Mouse (Mus musculus) midbrain, embryonic 12.5 days (tissue): ENCODE measurements around the gene Rps16. TPM values are rescaled to one million over a fixed set of nuclear protein-coding genes. Genes with fewer than 3 reads are reported as not detected.

Source experiments
- ATAC-seq: fragments of 200-750 bp; cut with Nextera tagmentation; 2 replicates; pipeline ENCODE4 v1.8.0; 2017; ENCODE audit warnings: low read depth, moderate TSS enrichment, moderate library complexity; ENCODE audit not compliant: low FRiP score
- H3K27ac ChIP-seq: fragments of 300-500 bp; sonication (generic); replicated peaks from 2 replicates; pipeline ENCODE4 v1.5.1; 2016; ENCODE audit warnings: mild to moderate bottlenecking
- H3K27me3 ChIP-seq: fragments of 300-500 bp; sonication (generic); 2 replicates; pipeline ENCODE4 v1.6.1; 2016; ENCODE audit warnings: mild to moderate bottlenecking
- H3K36me3 ChIP-seq: fragments of 300-500 bp; sonication (generic); 2 replicates; pipeline ENCODE4 v1.6.1; 2016
- H3K4me1 ChIP-seq: fragments of 300-500 bp; sonication (generic); 2 replicates; pipeline ENCODE4 v1.6.1; 2016
- H3K4me2 ChIP-seq: fragments of 300-500 bp; sonication (generic); replicated peaks from 2 replicates; pipeline ENCODE4 v1.6.1; 2016; ENCODE audit warnings: mild to moderate bottlenecking, moderate library complexity
- H3K4me3 ChIP-seq: fragments of 300-500 bp; sonication (generic); 2 replicates; pipeline ENCODE4 v1.5.1; 2016; ENCODE audit warnings: mild to moderate bottlenecking
- H3K9ac ChIP-seq: fragments of 300-500 bp; sonication (generic); replicated peaks from 2 replicates; pipeline ENCODE4 v1.6.1; 2016; ENCODE audit warnings: mild to moderate bottlenecking, moderate library complexity
- H3K9me3 ChIP-seq: fragments of 300-500 bp; sonication (generic); 2 replicates; pipeline ENCODE4 v1.6.1; 2016; ENCODE audit warnings: mild to moderate bottlenecking
- whole genome bisulfite sequencing: fragments of 180-500 bp; shearing (Covaris S2); methylation state at CpG from one replicate; pipeline ENCODE4 v1.1.7; 2016; 5-methylcytosine and 5-hydroxymethylcytosine counted together
- polyA plus RNA-seq: library from polyadenylated mRNA; unstranded; fragments of >200 nt; fragmentation: Nextera tagmentation; extraction: Ambion mirVana; gene quantifications from 2 replicates; pipeline ENCODE4 v1.2.1, GENCODE M21; 2016

The Rps16 gene
- polyA plus RNA-seq, 1 experiment from 2014 or later, result 544 TPM

- H3K4me2 ChIP-seq, result no peak overlapping the region
- WGBS, result 91% methylated on average over 10 of the region's 10 CpGs
- no peak overlapping the region for H3K27ac ChIP-seq
- ATAC-seq, result no peak
- H3K4me1 ChIP-seq, result peaks cover 2% of the 10 kb centered on the region
- H3K36me3 ChIP-seq, result peaks cover 83% of the 10 kb centered on the region
- H3K9ac ChIP-seq, result no peak overlapping the region
- no peak overlapping the region for H3K4me3 ChIP-seq
- no peaks in the 10 kb centered on the region for H3K9me3 ChIP-seq
- H3K27me3 ChIP-seq, result no peaks in the 10 kb centered on the region
Observed at GRCm38 (mm10) chr7:28398696-28399340, 48.4 kb downstream of the Rps16 start.

GRCm38 (mm10) chr7:28401030-28401429 lies 50.6 kb downstream of the Rps16 start:
- H3K4me2 ChIP-seq, result no peak overlapping the region
- peaks cover 91% of the 10 kb centered on the region for H3K36me3 ChIP-seq
- WGBS, result 90% methylated on average over 1 of the region's 1 CpGs

GRCm38 (mm10) chr7:28401942-28402341 lies 51.5 kb downstream of the Rps16 start:
- no peaks in the 10 kb centered on the region for H3K27me3 ChIP-seq
- H3K4me1 ChIP-seq, result no peaks in the 10 kb centered on the region
- H3K9ac ChIP-seq, result no peak overlapping the region
- H3K4me3 ChIP-seq, result no peak overlapping the region
- no peak overlapping the region for H3K27ac ChIP-seq
- no peaks in the 10 kb centered on the region for H3K9me3 ChIP-seq
- H3K4me2 ChIP-seq, result no peak overlapping the region
- ATAC-seq, result no peak
- peaks cover 91% of the 10 kb centered on the region for H3K36me3 ChIP-seq
- 83% methylated on average over 3 of the region's 3 CpGs for WGBS

More at GRCm38 (mm10) chr7:28401030-28401429, 50.6 kb downstream of the Rps16 start:
- ATAC-seq, result no peak
- no peaks in the 10 kb centered on the region for H3K27me3 ChIP-seq
- no peak overlapping the region for H3K9ac ChIP-seq
- H3K4me1 ChIP-seq, result no peaks in the 10 kb centered on the region
- no peak overlapping the region for H3K4me3 ChIP-seq
- H3K9me3 ChIP-seq, result no peaks in the 10 kb centered on the region
- no peak overlapping the region for H3K27ac ChIP-seq

Other genes starting within 250 kb of the Rps16 start
- gene 9530053A07Rik, start 221.2 kb upstream of the Rps16 start, polyA plus RNA-seq, result 0.10 and 0.13 TPM in 2 replicates
- 134 TPM in 2 replicates for gene Fbl, start 180.9 kb upstream of the Rps16 start, polyA plus RNA-seq
- 21.5 and 22.8 TPM in 2 replicates for gene Dyrk1b, start 171.2 kb upstream of the Rps16 start, polyA plus RNA-seq
- 5.7 and 7.3 TPM in 2 replicates for gene Eid2, start 82.8 kb upstream of the Rps16 start, polyA plus RNA-seq
- gene Eid2b, start 72.9 kb upstream of the Rps16 start, polyA plus RNA-seq, result 25.2 and 27.4 TPM in 2 replicates
- 0.90 and 1.6 TPM in 2 replicates for gene Selenov, start 59.5 kb upstream of the Rps16 start, polyA plus RNA-seq
- 86.8 and 91.4 TPM in 2 replicates for gene Dll3, start 48.4 kb upstream of the Rps16 start, polyA plus RNA-seq
- gene Timm50, start 38.6 kb upstream of the Rps16 start, polyA plus RNA-seq, result 188 and 193 TPM in 2 replicates
- 105 and 107 TPM in 2 replicates for gene Supt5, start 11.9 kb upstream of the Rps16 start, polyA plus RNA-seq
- gene Plekhg2, start 21.9 kb downstream of the Rps16 start, polyA plus RNA-seq, result 71.6 and 78.6 TPM in 2 replicates
- gene Zfp36, start 29.6 kb downstream of the Rps16 start, polyA plus RNA-seq, result 4.9 and 5.4 TPM in 2 replicates
- 45.3 and 46.9 TPM in 2 replicates for gene Med29, start 42.1 kb downstream of the Rps16 start, polyA plus RNA-seq
- gene Paf1, start 42.3 kb downstream of the Rps16 start, polyA plus RNA-seq, result 83.2 and 86.0 TPM in 2 replicates
- gene Gmfg, start 86.8 kb downstream of the Rps16 start, polyA plus RNA-seq, result 6.3 TPM in 2 replicates
- 9.2 and 13.9 TPM in 2 replicates for gene Lrfn1, start 101.3 kb downstream of the Rps16 start, polyA plus RNA-seq
- gene Ifnl2, start 159.8 kb downstream of the Rps16 start, polyA plus RNA-seq, result not detected in 2 replicates
- gene Ifnl3, start 172.2 kb downstream of the Rps16 start, polyA plus RNA-seq, result not detected in 2 replicates
- gene Sycn, start 190.2 kb downstream of the Rps16 start, polyA plus RNA-seq, result not detected in 2 replicates
- not detected in 2 replicates for gene Nccrp1, start 196.6 kb downstream of the Rps16 start, polyA plus RNA-seq
- 34.1 and 34.8 TPM in 2 replicates for gene Samd4b, start 247.5 kb downstream of the Rps16 start, polyA plus RNA-seq
- gene Pak4, start 247.5 kb downstream of the Rps16 start, polyA plus RNA-seq, result 40.4 and 43.5 TPM in 2 replicates